Mouse (Mus musculus): ENCODE measurements at regions not wholly inside any gene's neighbourhood (a gene's known extent, or its start where the extent isn't known, plus 50 kb on each side); places are given as distances from the start of the nearest gene placed in this dataset.

GRCm38 (mm10) chr3:119892533-119893164 is 108.4 kb upstream of the Ptbp2 start:
- DNase-seq (ENCODE audit: extremely low spot score), result no peak

GRCm38 (mm10) chr3:119890911-119891310 is 106.6 kb upstream of the Ptbp2 start:
- DNase-seq (ENCODE audit: extremely low spot score), result no peak

GRCm38 (mm10) chr3:119888487-119888886 is 104.2 kb upstream of the Ptbp2 start:
- DNase-seq (ENCODE audit: extremely low spot score), result no peak

GRCm38 (mm10) chr3:119876395-119876794 is 92.1 kb upstream of the Ptbp2 start:
- peak; percentile 29 for DNase-seq (ENCODE audit: extremely low spot score)

- DNase-seq (ENCODE audit: extremely low spot score), result no peak
Observed at GRCm38 (mm10) chr3:119875061-119875460, 90.8 kb upstream of the Ptbp2 start.

GRCm38 (mm10) chr3:119862194-119862957 is 78.1 kb upstream of the Ptbp2 start:
- DNase-seq (ENCODE audit: extremely low spot score), result no peak
